Mouse (Mus musculus) left cerebral cortex, adult 18-20 months (tissue): ENCODE results near the gene Tmem45b. TPM values are rescaled to one million over a fixed set of nuclear protein-coding genes. Genes with fewer than 3 reads are reported as not detected.
A peak's percentile ranks its signal among the peaks of the same experiment; 100 is the strongest.

ENCODE experiments used
- DNase-seq, 2 experiments: peaks; one replicate each; pipeline ENCODE4 v3.0.0; 2021 to 2022; ENCODE audit warnings: low spot score in 2 of 2, mixed read lengths in 1 of 2
- total RNA-seq, 2 experiments: library from RNA; stranded (reverse); gene quantifications; 2 replicates each; pipeline ENCODE4 v1.2.3; 2021

The Tmem45b gene
- total RNA-seq, 2 experiments from 2014 or later: not detected

DNA sequence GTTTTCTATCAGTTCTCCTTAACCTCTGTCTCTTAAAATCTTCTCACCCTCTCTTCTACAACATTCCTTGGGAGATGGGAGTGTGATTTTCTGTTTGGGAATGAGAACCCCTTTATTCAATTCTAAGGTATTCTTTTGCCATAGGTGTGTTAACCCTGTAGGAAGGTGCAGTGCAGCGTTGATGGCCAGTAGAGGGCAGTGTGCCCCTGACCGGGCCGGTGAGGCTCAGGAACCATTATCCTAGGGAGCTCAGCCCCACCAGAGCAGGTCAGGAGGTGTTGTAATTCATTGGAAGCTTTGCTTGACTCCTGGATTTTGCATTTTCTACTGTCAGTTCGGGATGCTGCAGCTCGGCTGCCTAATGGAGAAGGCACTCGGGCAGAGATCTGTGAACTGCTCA, 59.0 kb downstream of the Tmem45b start:
- DNase-seq: peak in 1 of 2 experiments; percentile 25

DNA sequence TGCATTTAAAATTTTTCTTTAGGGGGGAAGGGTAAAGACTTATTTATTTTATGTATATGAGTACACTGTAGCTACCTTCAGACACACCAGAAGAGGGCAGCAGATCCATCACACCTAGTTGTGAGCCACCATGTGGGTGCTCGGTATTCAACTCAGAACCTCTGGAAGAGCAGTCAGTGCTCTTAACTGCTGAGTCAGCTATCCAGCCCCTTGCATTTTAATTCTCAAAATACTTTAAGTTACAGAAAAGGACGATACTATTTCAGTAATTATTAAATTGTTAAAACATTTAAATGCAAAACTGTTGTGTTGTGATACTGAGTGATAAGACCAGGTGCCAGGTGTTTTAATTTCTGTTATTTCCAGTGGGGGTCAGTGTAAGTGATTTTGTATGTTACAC, 60.0 kb downstream of the Tmem45b start:
- DNase-seq: no peak

DNA sequence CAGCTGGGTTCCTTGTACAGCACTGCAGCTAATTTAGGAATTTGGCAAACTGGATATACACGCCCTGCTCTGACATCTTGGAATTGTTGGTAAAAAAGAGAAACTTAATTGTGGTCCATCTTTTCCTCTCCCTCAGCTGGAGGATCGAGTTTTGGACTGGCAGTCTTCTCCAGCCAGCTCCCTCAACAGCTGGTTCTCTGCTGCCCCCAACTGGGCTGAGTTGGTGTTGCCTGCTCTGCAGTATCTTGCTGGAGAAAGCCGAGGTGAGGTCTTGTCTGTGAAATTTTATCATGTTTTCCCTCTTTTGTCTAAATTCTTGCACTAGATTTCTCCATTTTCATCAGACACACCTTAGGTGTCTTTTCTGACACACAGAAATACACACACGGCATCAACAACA, 63.8 kb downstream of the Tmem45b start:
- peak; percentile 74 to 83 for DNase-seq

DNA sequence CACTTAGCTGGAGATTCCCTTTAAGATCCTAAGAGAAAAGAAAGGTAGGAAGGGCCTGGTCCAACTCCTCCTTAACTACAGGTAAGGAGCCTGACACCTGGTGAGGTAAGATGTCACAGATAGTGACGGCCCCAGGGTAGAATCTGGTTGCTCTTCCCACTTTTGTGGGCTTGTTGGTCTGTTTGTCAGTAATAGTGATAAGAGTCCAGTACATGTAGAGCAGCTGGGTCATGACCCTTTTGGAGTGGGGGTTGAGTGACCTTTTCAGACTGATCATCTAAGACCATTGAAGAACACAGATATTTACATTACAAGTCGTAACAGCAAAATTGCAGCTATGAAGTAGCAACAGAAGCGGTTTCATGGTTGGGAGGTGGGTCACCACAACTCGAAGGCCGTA, 77.1 kb downstream of the Tmem45b start:
- no peak for DNase-seq

DNA sequence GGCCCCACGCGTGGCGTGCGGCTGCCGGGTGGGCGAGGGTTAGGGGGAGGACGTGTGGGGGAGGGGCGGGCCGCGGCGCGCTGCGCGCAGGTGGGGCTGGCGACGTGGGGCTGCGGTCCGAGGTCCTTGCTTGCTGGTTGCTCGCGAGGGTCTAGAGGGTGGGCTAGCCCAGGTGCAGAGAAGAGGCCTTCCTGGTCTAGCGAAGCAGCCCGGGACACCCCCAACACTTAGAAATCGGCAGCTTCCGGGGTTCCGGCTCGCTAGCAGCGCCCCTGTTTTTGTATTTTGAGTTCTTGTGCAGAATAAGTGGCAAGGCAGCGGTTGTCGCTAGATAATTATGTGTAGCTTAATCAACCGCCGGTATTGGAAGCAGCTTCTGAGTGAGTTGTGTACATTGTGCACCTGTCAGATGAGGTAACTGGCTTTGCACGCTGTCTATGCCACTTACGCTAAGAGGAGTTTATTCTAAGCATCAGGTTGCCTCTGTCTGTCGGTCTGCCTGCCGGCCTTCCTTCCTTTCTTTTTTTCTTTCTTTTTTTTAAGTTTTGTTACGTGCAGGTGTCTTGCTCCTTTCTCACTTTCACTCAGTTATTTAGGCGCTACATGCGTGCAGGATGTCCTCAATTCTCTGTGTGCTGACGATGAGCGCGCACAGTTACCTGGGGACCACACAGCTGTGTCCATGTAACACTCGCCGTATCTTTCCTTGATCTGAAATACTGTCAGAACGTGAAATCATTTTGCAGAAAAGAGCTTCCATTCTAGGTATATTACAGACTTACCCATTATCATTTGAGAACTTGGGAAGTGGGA, 77.7 kb downstream of the Tmem45b start:
- DNase-seq: no peak

DNA sequence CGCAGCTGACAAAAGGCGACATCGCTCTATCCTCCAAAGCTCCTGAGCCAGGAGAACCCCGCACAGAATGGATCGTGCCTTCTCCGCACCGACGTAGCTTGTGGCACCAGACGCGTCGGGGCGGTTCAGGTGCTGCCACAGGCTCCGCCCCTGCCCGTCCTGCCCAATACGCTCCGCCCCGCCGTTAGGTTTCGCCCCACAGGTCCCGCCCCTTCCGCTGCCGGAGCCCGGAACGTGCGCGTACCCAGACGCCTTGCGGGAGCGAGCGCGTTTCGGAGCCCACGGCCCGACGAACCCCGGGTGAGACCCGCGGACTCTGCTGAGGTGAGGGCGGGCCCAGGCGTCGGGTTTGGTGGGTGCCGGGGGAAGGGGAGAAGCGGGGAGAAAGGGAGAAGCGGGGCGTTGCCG, 78.3 kb downstream of the Tmem45b start, which contains the start of gene Nfrkb:
Nfrkb (plus strand) TSS at position 246 of the 408 bp plus-strand sequence.
- peak; percentile 93 to 97 for DNase-seq

DNA sequence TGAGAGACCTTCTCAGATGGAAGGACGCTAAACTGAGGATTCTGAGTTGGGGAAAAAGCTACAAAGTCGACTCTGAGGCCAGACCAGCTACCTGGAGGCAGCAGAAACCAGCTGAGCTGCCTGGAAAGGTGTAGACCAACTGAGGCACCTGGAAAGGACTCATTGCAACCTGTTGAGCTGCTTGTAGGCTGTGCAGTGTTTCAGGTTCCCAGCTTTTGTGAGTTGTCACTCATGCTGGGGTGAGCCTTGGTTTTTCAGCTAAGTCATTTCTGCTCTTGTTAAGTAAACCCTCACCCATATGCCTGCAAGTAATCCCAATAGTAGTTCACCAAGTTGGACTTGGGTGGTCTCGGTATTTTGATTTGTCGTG, 78.8 kb downstream of the Tmem45b start:
- no peak for DNase-seq

DNA sequence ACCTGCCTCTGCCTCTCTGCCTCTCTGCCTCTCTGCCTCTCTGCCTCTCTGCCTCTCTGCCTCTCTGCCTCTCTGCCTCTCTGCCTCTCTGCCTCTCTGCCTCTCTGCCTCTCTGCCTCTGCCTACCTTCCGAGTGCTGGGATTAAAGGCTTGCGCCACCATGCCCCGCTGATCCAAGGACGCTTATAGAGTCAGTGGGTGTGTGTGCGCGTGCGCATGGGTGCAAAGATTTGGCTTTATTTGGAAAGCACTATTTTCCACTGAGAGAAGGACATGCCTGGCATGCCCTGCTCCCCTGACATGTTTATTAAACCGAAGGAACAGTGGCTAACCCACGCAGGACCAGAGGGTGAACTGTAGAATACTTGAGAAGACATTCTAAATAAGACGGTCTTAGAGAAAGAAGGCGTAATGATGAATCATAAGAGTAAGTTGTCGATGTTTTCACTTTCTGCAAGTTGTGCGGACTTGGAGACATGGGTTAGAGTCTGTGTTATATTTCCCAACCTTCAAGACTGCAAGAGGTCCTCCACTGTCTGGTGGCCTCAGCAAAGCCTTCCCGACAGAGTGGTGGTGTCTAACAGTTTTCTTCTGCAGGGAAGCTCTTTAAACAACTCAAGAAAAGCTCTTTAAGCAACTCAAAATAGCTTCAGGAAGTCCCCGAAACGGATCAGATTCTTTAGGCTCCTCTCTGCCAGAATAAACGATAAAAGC, 79.3 kb downstream of the Tmem45b start:
- DNase-seq: peak in 1 of 2 experiments; percentile 23

DNA sequence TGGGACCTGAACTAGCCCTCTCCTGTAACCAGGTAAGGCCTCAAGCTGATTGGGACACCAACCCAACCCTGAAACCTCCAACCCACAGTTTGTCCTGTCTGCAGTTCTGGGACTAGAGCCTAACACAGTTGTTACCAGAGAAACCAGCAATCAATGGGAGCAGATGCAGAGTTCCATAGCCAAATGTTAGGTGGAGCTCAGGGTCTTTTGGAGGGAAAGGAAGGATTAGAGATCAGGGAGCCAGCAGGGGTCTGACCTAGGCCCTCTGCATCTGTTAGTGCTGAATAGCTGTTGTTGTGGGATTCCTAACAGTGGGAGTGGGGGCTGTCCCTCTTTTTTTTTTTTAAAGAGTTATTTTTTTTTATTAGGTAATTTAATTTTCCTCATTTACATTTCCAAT, 87.6 kb downstream of the Tmem45b start:
- no peak for DNase-seq

Other genes starting within 250 kb of the Tmem45b start
- 10 to 100 TPM; 20.4 to 20.7 TPM for gene Prdm10, start 183.9 kb downstream of the Tmem45b start, total RNA-seq
- 10 to 100 TPM; 24.5 to 25.1 TPM for gene Nfrkb, start 78.3 kb downstream of the Tmem45b start, total RNA-seq